Mouse (Mus musculus): ENCODE results near the gene Lrfn3. TPM values are rescaled to one million over a fixed set of nuclear protein-coding genes. Genes with fewer than 3 reads are reported as not detected.

The Lrfn3 gene
- polyA plus RNA-seq, 1 experiment = 10.9 TPM

- peak; percentile 64 for DNase-seq
- WGBS = under 1% methylated on average over 63 of the region's 63 CpGs
- peak; percentile 76; the same call in 1 of the 2 replicates for TF ChIP-seq POLR2A (IDR thresholded peaks at IDR 0.05; ENCODE audit: borderline replicate concordance, extremely low read depth, low read depth, low read length)
- no peak for TF ChIP-seq CTCF (IDR thresholded peaks at IDR 0.05; ENCODE audit: insufficient read depth, low read length)
- peak within 1 kb of the TSS; percentile 66 for H3K4me3 ChIP-seq (replicated peaks; ENCODE audit: extremely low read depth, low read depth, low read length)
- H3K4me1 ChIP-seq (ENCODE audit: control insufficient read depth, insufficient read depth, low read length) = peaks cover 9% of the 10 kb centered on the region
Observed at GRCm38 (mm10) chr7:30321539-30322284, 40.9 kb downstream of the Lrfn3 start, which contains the start of gene E130208F15Rik. Gene E130208F15Rik (plus strand): TSS chr7:30321740.

- 78% methylated on average over 2 of the region's 2 CpGs for WGBS
- TF ChIP-seq CTCF (IDR thresholded peaks at IDR 0.05; ENCODE audit: insufficient read depth, low read length) (no peak), POLR2A (IDR thresholded peaks at IDR 0.05; ENCODE audit: borderline replicate concordance, extremely low read depth, low read depth, low read length) (no peak)
- Histone ChIP-seq H3K4me1 (ENCODE audit: control insufficient read depth, insufficient read depth, low read length) (peaks cover 9% of the 10 kb centered on the region), H3K4me3 (replicated peaks; ENCODE audit: extremely low read depth, low read depth, low read length) (no peak overlapping the region)
- no peak for DNase-seq
Observed at GRCm38 (mm10) chr7:30320946-30321345, 41.6 kb downstream of the Lrfn3 start.

- H3K4me3 ChIP-seq (replicated peaks; ENCODE audit: extremely low read depth, low read depth, low read length) = no peak overlapping the region
- peaks cover 9% of the 10 kb centered on the region for H3K4me1 ChIP-seq (ENCODE audit: control insufficient read depth, insufficient read depth, low read length)
- TF ChIP-seq POLR2A (IDR thresholded peaks at IDR 0.05; ENCODE audit: borderline replicate concordance, extremely low read depth, low read depth, low read length) = no peak
- TF ChIP-seq CTCF (IDR thresholded peaks at IDR 0.05; ENCODE audit: insufficient read depth, low read length) = no peak
- DNase-seq = no peak
- 93% methylated on average over 3 of the region's 3 CpGs for whole genome bisulfite sequencing
Observed at GRCm38 (mm10) chr7:30318142-30318541, 44.4 kb downstream of the Lrfn3 start.

- DNase-seq = no peak
- Histone ChIP-seq H3K4me3 (replicated peaks; ENCODE audit: extremely low read depth, low read depth, low read length) (no peak overlapping the region), H3K4me1 (ENCODE audit: control insufficient read depth, insufficient read depth, low read length) (no peaks in the 10 kb centered on the region; the same call in 1 of the 2 replicates)
- TF ChIP-seq CTCF (IDR thresholded peaks at IDR 0.05; ENCODE audit: insufficient read depth, low read length) = no peak
- no peak for TF ChIP-seq POLR2A (IDR thresholded peaks at IDR 0.05; ENCODE audit: borderline replicate concordance, extremely low read depth, low read depth, low read length)
- 60% methylated on average over 13 of the region's 13 CpGs for WGBS
Observed at GRCm38 (mm10) chr7:30315559-30316529, 46.7 kb downstream of the Lrfn3 start.

- 14% methylated on average over 9 of the region's 9 CpGs for WGBS
- TF ChIP-seq CTCF (IDR thresholded peaks at IDR 0.05; ENCODE audit: insufficient read depth, low read length) (no peak), POLR2A (IDR thresholded peaks at IDR 0.05; ENCODE audit: borderline replicate concordance, extremely low read depth, low read depth, low read length) (no peak)
- no peak for DNase-seq
- Histone ChIP-seq H3K4me3 (replicated peaks; ENCODE audit: extremely low read depth, low read depth, low read length) (peak within 1 kb of the TSS; percentile 18), H3K4me1 (ENCODE audit: control insufficient read depth, insufficient read depth, low read length) (no peaks in the 10 kb centered on the region)
Observed at GRCm38 (mm10) chr7:30314721-30315155, 47.8 kb downstream of the Lrfn3 start, which contains the start of gene Syne4. Gene Syne4 (plus strand): TSS chr7:30314807.

GRCm38 (mm10) chr7:30313666-30314320 is 48.8 kb downstream of the Lrfn3 start:
- Histone ChIP-seq H3K4me1 (ENCODE audit: control insufficient read depth, insufficient read depth, low read length) (peaks cover 2% of the 10 kb centered on the region; the same call in 1 of the 2 replicates), H3K4me3 (replicated peaks; ENCODE audit: extremely low read depth, low read depth, low read length) (no peak overlapping the region)
- DNase-seq = no peak
- WGBS = 59% methylated on average over 27 of the region's 27 CpGs
- TF ChIP-seq POLR2A (IDR thresholded peaks at IDR 0.05; ENCODE audit: borderline replicate concordance, extremely low read depth, low read depth, low read length) (no peak), CTCF (IDR thresholded peaks at IDR 0.05; ENCODE audit: insufficient read depth, low read length) (no peak)

- 80% methylated on average over 12 of the region's 12 CpGs for WGBS
Observed at GRCm38 (mm10) chr7:30310136-30310535, 52.4 kb downstream of the Lrfn3 start.

GRCm38 (mm10) chr7:30309395-30310129 is 53.0 kb downstream of the Lrfn3 start:
- TF ChIP-seq POLR2A (IDR thresholded peaks at IDR 0.05; ENCODE audit: borderline replicate concordance, extremely low read depth, low read depth, low read length) (no peak), CTCF (IDR thresholded peaks at IDR 0.05; ENCODE audit: insufficient read depth, low read length) (no peak)
- Histone ChIP-seq H3K4me3 (replicated peaks; ENCODE audit: extremely low read depth, low read depth, low read length) (no peak overlapping the region), H3K4me1 (ENCODE audit: control insufficient read depth, insufficient read depth, low read length) (peaks cover 5% of the 10 kb centered on the region)
- no peak for DNase-seq
- 52% methylated on average over 15 of the region's 15 CpGs for WGBS

More at GRCm38 (mm10) chr7:30310136-30310535, 52.4 kb downstream of the Lrfn3 start:
- H3K4me3 ChIP-seq (replicated peaks; ENCODE audit: extremely low read depth, low read depth, low read length) = no peak overlapping the region
- H3K4me1 ChIP-seq (ENCODE audit: control insufficient read depth, insufficient read depth, low read length) = peaks cover 5% of the 10 kb centered on the region
- TF ChIP-seq POLR2A (IDR thresholded peaks at IDR 0.05; ENCODE audit: borderline replicate concordance, extremely low read depth, low read depth, low read length) = no peak
- no peak for TF ChIP-seq CTCF (IDR thresholded peaks at IDR 0.05; ENCODE audit: insufficient read depth, low read length)
- DNase-seq = no peak

All from lung, adult 2 months (tissue).